Mouse (Mus musculus) thymus, postnatal 14 days (tissue): ENCODE results near the gene Zfp454.

Source experiments
- DNase-seq: peaks from one replicate; pipeline ENCODE4 v3.0.0; 2021

Zfp454 gene

DNA sequence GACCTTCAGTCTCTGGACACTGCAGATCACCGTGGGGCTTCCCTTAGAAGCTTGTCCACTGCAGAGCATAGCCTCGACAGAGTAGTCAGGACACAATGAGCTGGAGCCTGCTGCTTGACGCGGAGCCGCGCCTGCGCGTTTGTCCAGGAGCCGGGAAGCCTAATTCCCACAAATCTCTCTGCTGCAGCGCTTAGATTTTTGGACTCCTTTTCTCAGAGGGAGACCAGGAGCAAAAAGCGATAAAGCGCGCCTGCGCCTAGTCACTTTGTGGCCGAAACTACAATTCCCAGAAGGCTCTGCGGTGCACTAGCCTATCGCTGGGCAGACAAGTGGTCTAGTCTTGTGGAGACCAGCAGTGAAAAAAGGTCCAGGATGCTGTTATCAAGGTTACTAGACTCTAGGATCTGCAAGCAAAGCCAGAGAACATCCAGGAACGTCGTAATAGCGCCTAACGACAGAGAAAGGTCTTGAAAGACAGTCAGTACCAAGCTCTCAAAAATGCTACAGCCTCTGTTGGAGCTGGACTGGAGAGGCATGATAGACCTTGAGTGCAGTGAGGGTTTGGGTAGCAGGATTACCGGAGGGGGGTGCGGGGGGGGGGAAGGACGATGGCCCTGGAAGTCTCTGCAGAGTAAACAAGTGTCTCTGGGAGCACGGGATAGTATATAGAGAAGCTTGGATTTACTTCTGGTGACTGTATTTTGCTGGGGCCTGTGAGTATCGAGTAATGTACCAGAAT is at the start of gene Zfp454:
TSS of gene Zfp454 (minus strand) at position 262 of the 739 bp plus-strand sequence.
- DNase-seq, result peak; percentile 17

GRCm38 (mm10) chr11:50932040-50932439 is 44.6 kb upstream of the Zfp454 start:
- DNase-seq, result no peak

- DNase-seq, result peak; percentile 63
These were observed 44.0 kb upstream of the Zfp454 start, which contains the start of gene Zfp354b for GRCm38 (mm10) chr11:50931451-50931866. TSS of gene Zfp354b (minus strand) at chr11:50931633.

DNA sequence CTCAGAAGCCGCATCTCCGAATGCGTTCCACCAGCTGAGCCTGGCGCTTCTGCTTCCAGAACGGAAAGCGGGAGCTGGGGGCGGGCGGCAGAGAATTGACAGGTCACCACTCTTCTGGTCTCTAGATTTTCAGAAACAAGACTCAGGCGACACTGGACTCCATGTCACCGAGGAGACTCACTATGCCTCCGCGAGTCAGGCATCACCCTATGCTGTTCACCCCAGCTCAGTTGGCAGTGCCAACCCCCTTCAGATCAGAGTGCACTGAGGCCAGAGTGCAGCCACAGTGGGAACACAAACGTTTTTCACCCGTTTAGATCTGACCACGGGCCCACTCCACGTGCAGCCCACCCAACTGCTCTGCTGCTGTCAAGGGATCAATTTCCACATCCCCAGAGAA is 43.6 kb upstream of the Zfp454 start:
- DNase-seq, result no peak

DNA sequence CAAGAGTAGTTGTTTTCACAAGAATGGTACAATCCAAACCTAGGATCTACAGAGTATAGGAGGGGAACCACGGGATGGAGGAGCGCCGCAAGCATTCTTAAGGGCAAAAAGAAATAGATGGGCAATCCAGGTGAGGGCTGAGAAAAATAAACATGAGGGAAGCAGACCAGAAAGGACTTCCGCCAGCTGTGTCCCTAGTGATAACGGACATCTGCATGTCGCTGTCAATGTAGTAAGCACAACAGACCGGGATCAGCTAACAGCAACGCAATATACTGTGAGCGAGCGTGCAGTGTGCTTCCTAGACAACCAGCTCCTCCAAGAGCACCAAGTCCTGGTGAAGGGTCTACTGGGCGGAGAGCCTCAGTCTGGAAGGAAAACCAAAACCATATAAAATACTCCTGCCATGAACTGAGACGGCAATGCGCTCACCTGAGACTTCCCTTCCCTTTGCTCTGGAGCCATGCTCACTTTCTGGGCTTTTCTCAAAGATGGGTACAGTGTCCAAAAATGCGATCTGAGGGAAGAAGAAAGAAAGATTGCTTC is 43.1 kb upstream of the Zfp454 start:
- no peak for DNase-seq

DNA sequence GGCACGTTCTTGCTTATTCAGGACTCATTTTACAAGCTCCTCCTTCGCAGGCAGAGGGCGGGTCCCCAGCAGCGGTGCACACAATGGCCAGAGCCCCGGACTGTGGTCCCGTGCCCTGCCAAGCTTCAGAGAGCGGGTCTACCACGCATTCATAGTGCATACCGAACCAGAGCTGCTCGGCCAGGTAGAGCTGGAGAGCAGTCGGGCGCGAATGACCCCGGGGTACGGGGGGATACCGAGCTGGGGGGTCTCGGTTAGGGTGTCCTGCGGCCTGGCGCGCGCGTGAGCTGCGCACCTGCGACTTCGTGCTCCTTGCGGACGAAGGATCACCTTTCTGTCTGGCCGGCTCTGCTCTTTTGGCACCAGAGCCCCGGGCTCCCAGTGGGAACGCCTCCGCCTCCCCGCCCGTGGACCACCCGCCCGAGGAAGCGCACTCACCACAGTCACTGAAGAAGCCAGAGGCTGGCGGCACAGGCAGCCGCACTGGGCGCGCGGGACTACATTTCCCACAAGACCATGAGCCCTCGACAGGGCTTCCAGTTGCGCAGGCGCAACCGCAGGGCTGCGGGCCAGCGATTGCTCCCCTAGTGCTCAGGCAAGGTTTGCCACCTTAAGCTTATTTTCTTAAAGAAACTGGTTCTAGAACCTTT is 28.3 kb upstream of the Zfp454 start, which contains the start of gene Zfp2:
TSS of gene Zfp2 (minus strand) at position 495 of the 650 bp plus-strand sequence.
- DNase-seq, result peak; percentile 93

DNA sequence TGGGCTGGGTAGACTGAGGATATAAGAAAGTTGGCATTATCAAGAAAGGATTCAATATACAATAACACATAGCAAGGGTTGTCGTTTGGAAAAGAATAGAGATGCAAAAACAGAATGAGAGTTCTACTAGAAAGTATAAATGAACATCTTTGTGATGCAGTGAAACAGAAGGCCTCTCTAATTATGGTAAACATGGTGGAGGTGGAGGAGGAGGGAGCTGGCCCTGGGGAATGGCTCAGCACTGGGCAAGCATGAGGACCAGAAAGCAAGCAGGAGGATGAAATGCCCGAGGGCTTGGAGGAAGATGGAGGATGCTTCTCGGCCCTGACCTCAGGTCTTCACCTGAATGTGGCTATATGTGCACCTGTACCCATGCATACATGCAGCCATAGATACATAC is 27.0 kb upstream of the Zfp454 start:
- DNase-seq, result no peak

DNA sequence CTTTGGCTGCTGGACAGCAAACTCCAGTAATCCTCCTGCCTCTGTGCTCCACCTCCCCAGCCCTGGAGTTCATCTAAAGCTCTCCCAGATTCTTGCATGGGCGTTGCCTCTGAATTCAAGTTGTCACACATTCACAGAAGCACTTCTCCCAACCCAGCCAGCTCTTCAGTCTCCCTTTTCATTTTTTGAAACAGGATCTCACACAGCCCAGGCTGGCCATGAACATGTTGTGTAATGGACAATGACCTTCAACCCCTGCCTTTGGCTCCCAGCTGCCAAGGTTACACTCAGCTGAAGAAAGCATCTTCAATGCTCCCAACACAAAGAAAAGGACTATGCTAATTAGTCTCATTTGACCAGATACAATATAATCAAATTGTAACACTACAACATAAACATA is 25.9 kb upstream of the Zfp454 start:
- DNase-seq, result no peak

- no peak for DNase-seq
These were observed 20.7 kb upstream of the Zfp454 start for GRCm38 (mm10) chr11:50908136-50908535.

GRCm38 (mm10) chr11:50897359-50897758 is 9.9 kb upstream of the Zfp454 start:
- no peak for DNase-seq

GRCm38 (mm10) chr11:50892441-50892840 is 5.0 kb upstream of the Zfp454 start:
- peak; percentile 28 for DNase-seq

GRCm38 (mm10) chr11:50886933-50887293 is 538 bp downstream of the Zfp454 start:
- DNase-seq, result no peak

GRCm38 (mm10) chr11:50886231-50886932 is 1.1 kb downstream of the Zfp454 start:
- no peak for DNase-seq

DNA sequence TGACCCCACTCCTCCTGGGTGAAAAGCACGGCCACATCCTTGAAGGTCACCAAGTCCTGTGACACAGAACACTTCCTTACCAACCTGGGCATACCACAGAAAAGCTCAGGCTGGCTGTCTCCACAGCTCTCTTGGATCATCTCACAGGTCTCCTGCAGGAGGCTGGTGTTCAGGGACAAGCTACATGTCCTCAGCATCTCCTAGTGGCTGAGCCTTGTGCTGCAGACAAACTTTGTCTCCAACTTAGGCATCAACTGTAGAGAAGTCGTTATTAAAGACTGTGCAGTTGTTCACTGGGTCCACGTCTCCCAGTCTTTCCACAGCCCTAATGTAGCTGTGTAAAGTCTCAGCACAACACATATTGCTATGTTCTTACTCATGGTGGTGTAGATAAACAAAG is 3.7 kb downstream of the Zfp454 start:
- peak; percentile 21 for DNase-seq

- DNase-seq, result no peak
These were observed 8.8 kb downstream of the Zfp454 start for GRCm38 (mm10) chr11:50878641-50879040.

GRCm38 (mm10) chr11:50850989-50851601 is 36.4 kb downstream of the Zfp454 start:
- DNase-seq, result peak; percentile 46

- DNase-seq, result peak; percentile 70
These were observed 37.2 kb downstream of the Zfp454 start, which contains the start of gene Grm6 for GRCm38 (mm10) chr11:50850177-50850735. TSS of gene Grm6 (plus strand) at chr11:50850685.

DNA sequence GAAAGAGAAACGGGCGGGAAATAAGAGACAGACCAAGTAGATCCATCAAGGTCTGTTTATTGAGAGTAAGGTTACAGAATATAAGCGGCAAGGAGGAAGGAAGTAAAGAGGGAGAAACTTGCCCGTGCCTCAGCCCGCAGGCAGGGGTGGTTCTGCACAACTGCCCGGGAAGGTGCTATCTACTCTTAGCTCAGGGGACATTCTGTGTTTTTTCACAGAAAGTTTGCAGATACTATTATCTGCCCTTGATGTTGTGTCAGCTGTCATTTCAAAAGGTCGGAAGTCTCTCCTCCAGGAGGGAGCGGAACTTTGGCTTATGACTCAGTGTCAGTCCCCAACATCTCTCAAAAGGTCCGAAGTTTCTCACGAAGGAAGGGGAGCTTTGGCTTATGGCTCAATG is 38.1 kb downstream of the Zfp454 start:
- DNase-seq, result peak; percentile 36

DNA sequence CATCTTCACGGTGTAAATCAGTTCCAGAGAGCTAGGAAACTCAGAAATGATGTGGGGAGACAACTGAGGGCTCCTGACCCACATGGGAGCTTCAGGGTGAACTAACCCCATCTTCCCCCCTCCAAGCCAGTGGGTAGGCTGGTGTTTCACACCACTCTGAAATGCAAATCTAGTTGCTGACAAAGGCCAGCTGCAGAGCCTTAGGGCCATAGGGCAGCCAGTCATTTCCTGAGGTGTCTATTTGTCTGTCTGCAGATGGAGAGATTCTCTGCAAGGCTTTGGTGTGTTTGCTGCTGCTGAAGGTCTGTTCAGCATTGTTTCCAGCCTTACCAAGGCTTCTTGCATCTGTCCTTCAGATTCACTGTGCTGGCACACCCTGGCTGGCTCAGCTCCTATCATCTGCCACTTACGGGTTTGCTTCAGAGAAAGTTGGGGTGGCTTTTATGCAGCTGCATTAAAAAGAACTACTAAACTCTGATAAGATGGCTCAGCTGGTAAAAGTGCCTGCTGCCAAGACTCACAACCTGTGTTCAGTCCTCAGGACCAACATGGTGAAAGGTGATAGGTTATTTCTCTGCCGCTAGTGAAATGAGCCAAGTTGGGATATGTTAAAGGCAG is 38.8 kb downstream of the Zfp454 start:
- DNase-seq, result peak; percentile 36

- DNase-seq, result peak; percentile 47
These were observed 40.4 kb downstream of the Zfp454 start for GRCm38 (mm10) chr11:50847047-50847446.

DNA sequence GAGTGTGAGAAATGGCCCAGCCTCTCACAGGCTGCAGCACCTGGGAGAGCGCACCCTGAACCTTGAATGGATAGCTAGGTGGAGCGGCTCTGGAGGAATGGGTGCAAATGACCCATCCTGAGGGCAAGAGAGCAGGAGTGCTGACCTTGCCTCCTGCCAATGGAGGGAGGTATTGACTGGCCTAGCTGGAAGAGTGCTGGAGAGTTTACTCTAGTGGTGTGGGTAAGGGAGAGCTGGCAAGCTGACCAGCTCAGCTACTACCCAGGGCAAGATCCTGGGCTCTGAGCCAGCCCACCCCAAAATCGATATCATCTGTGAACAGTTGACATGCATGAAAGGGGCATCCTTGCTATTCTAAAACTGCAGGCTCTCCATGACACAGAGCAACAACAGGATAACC is 41.5 kb downstream of the Zfp454 start:
- DNase-seq, result no peak
